In the genomic region with DNA sequence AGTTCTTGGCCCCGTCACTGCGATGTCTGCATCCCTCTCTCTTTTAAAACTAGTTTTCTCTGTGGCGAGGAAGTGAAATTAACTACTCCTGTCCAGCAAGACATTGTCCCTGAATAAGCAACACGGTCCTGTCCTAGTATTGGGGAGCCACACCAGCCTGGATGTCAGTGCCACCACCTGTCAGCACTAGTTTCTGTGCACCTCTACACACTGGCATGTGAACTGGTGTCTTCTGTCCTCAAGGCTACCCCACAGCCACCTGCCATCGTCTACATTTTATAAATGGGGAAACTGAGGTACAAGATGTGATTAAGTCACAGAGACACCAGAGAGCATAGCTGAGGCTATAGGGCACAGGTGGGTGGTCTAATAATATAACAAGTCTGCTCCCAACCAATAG, we compare ENCODE assay signal across 14 mouse cellular contexts.
A peak's percentile ranks its signal among the peaks of the same experiment; 100 is the strongest.
DNase-seq lines count a peak whose midpoint lies in the region; ATAC-seq lines count a peak whose summit lies in the region.
"Had no signal": no experiment of that assay in that cellular context is flagged by ENCODE, and none has a peak within 500 bp of the region (broad histone marks: within the 10 kb centered on the region; RNA-seq: fewer than 3 reads in every experiment).

No protein-coding gene starts in this region.

- peaks cover 66% of the 10 kb centered on the region for H3K4me1 ChIP-seq in forebrain, embryonic 13.5 days
- peaks cover 68% of the 10 kb centered on the region for H3K4me1 ChIP-seq in forebrain, embryonic 16.5 days (replicated peaks; ENCODE audit: control insufficient read depth, insufficient read depth, low read length)
- H3K4me1 ChIP-seq in hindbrain, embryonic 11.5 days (replicated peaks; ENCODE audit: control insufficient read depth, insufficient read depth, low read length), result peaks cover 22% of the 10 kb centered on the region
- H3K4me1 ChIP-seq in hindbrain, embryonic 16.5 days (ENCODE audit: control insufficient read depth, insufficient read depth, low read depth, low read length), result peaks cover 67% of the 10 kb centered on the region
- peaks cover 100% of the 10 kb centered on the region for H3K4me1 ChIP-seq in liver, embryonic 13.5 days (replicated peaks)

- no peaks in the 10 kb centered on the region for H3K36me3 ChIP-seq in forebrain, embryonic 13.5 days (ENCODE audit: poor library complexity, severe bottlenecking)
- no peaks in the 10 kb centered on the region for H3K36me3 ChIP-seq in forebrain, embryonic 16.5 days (ENCODE audit: control insufficient read depth, insufficient read depth)
- no peaks in the 10 kb centered on the region for H3K36me3 ChIP-seq in hindbrain, embryonic 11.5 days (ENCODE audit: control insufficient read depth, insufficient read depth, low read length)
- no peaks in the 10 kb centered on the region for H3K36me3 ChIP-seq in hindbrain, embryonic 16.5 days (ENCODE audit: control insufficient read depth, insufficient read depth, low read length)
- H3K36me3 ChIP-seq in liver, embryonic 13.5 days, result 0 out of 2 replicates have a peak, but pooled peaks cover 6% of the 10 kb centered on the region
- H3K36me3 ChIP-seq: kidney, embryonic 15.5 days; lung, embryonic 15.5 days; neural tube, embryonic 12.5 days had no signal

- H3K4me2 ChIP-seq in forebrain, embryonic 13.5 days, result peak overlapping the region; percentile 15; the same call in 1 of the 2 replicates
- H3K4me2 ChIP-seq in forebrain, embryonic 16.5 days (ENCODE audit: low read length), result no peak overlapping the region
- H3K4me2 ChIP-seq in hindbrain, embryonic 11.5 days (replicated peaks; ENCODE audit: low read depth, low read length), result no peak overlapping the region
- no peak overlapping the region for H3K4me2 ChIP-seq in hindbrain, embryonic 16.5 days (ENCODE audit: low read length)
- peak overlapping the region; percentile 65 for H3K4me2 ChIP-seq in liver, embryonic 13.5 days
- H3K4me2 ChIP-seq: lung, embryonic 15.5 days had no signal

- no peaks in the 10 kb centered on the region for H3K9me3 ChIP-seq in forebrain, embryonic 13.5 days (replicated peaks)
- no peaks in the 10 kb centered on the region for H3K9me3 ChIP-seq in forebrain, embryonic 16.5 days (ENCODE audit: control insufficient read depth, low read length)
- H3K9me3 ChIP-seq in hindbrain, embryonic 11.5 days (ENCODE audit: control insufficient read depth, low read length), result no peaks in the 10 kb centered on the region
- H3K9me3 ChIP-seq in hindbrain, embryonic 16.5 days (ENCODE audit: control insufficient read depth, low read length), result no peaks in the 10 kb centered on the region
- H3K9me3 ChIP-seq in liver, embryonic 13.5 days (replicated peaks), result no peaks in the 10 kb centered on the region
- H3K9me3 ChIP-seq: kidney, embryonic 15.5 days; lung, embryonic 15.5 days; neural tube, embryonic 12.5 days had no signal

- H3K4me3 ChIP-seq in forebrain, embryonic 13.5 days, result no peak overlapping the region
- H3K4me3 ChIP-seq in forebrain, embryonic 16.5 days (replicated peaks; ENCODE audit: low read length), result no peak overlapping the region
- no peak overlapping the region for H3K4me3 ChIP-seq in hindbrain, embryonic 11.5 days (ENCODE audit: low read depth, low read length)
- no peak overlapping the region for H3K4me3 ChIP-seq in hindbrain, embryonic 16.5 days (ENCODE audit: low read length)
- no peak overlapping the region for H3K4me3 ChIP-seq in liver, embryonic 13.5 days (replicated peaks)
- H3K4me3 ChIP-seq: kidney, embryonic 15.5 days; lung, embryonic 15.5 days; neural tube, embryonic 12.5 days had no signal

- H3K27ac ChIP-seq in forebrain, embryonic 13.5 days, result 0 out of 2 replicates have a peak overlapping the region, but pooled peaks have one; percentile 78
- no peak overlapping the region for H3K27ac ChIP-seq in forebrain, embryonic 16.5 days (ENCODE audit: low read length)
- peak overlapping the region; percentile 76 for H3K27ac ChIP-seq in hindbrain, embryonic 11.5 days (ENCODE audit: low read depth, low read length)
- H3K27ac ChIP-seq in hindbrain, embryonic 16.5 days (ENCODE audit: low read depth, low read length), result no peak overlapping the region
- peak overlapping the region; percentile 95 for H3K27ac ChIP-seq in liver, embryonic 13.5 days
- H3K27ac ChIP-seq: kidney, embryonic 15.5 days; lung, embryonic 15.5 days; neural tube, embryonic 12.5 days had no signal

- H3K27me3 ChIP-seq in forebrain, embryonic 13.5 days, result no peaks in the 10 kb centered on the region
- no peaks in the 10 kb centered on the region for H3K27me3 ChIP-seq in forebrain, embryonic 16.5 days (replicated peaks; ENCODE audit: control insufficient read depth, insufficient read depth, low read length)
- H3K27me3 ChIP-seq in hindbrain, embryonic 11.5 days (ENCODE audit: control insufficient read depth, insufficient read depth, low read length), result no peaks in the 10 kb centered on the region
- H3K27me3 ChIP-seq in hindbrain, embryonic 16.5 days (replicated peaks; ENCODE audit: control insufficient read depth, insufficient read depth, low read length), result no peaks in the 10 kb centered on the region
- no peaks in the 10 kb centered on the region for H3K27me3 ChIP-seq in liver, embryonic 13.5 days
- H3K27me3 ChIP-seq: kidney, embryonic 15.5 days; lung, embryonic 15.5 days; neural tube, embryonic 12.5 days had no signal

- no peak for ATAC-seq in forebrain, embryonic 13.5 days
- no peak for ATAC-seq in forebrain, embryonic 16.5 days
- ATAC-seq in hindbrain, embryonic 11.5 days (ENCODE audit: low FRiP score), result no peak
- ATAC-seq in hindbrain, embryonic 16.5 days, result no peak
- no peak for ATAC-seq in liver, embryonic 13.5 days (ENCODE audit: low read depth)

- no peak for DNase-seq in hindbrain, embryonic 11.5 days (ENCODE audit: low spot score)
- peak; percentile 35 for DNase-seq in A20 (ENCODE audit: low read depth, low spot score)
- no peak for DNase-seq in liver, embryonic 13.5 days
- DNase-seq in kidney, postnatal 25 days, result no peak
- DNase-seq in layer of hippocampus, adult 18-20 months (ENCODE audit: low spot score in 2 of 2), result no peak
- DNase-seq: adrenal gland, adult 8-10 months; B cell, adult 2 months; thymus, postnatal 36 days had no signal

- no peak overlapping the region for H3K9ac ChIP-seq in forebrain, embryonic 13.5 days
- no peak overlapping the region for H3K9ac ChIP-seq in forebrain, embryonic 16.5 days (replicated peaks; ENCODE audit: low read depth, low read length)
- H3K9ac ChIP-seq in hindbrain, embryonic 11.5 days (ENCODE audit: low read depth, low read length), result no peak overlapping the region
- H3K9ac ChIP-seq in hindbrain, embryonic 16.5 days (ENCODE audit: low read depth, low read length), result no peak overlapping the region
- peak overlapping the region; percentile 72 for H3K9ac ChIP-seq in liver, embryonic 13.5 days
- H3K9ac ChIP-seq: lung, embryonic 15.5 days; neural tube, embryonic 12.5 days had no signal

- 92% methylated on average over 5 of the region's 5 CpGs for WGBS in forebrain, embryonic 13.5 days
- 91% methylated on average over 5 of the region's 5 CpGs for WGBS in forebrain, embryonic 16.5 days
- WGBS in hindbrain, embryonic 11.5 days, result 91% methylated on average over 5 of the region's 5 CpGs
- WGBS in hindbrain, embryonic 16.5 days, result 91% methylated on average over 5 of the region's 5 CpGs
- WGBS in liver, embryonic 13.5 days (ENCODE audit: insufficient replicate concordance), result 70% methylated on average over 5 of the region's 5 CpGs

Comparison
In these comparisons a context has a peak if more than half of its experiments do, and no peak if none do; other contexts are left out.
1. H3K27ac ChIP-seq: peak in forebrain, embryonic 13.5 days (single experiment), hindbrain, embryonic 11.5 days (single experiment) and liver, embryonic 13.5 days (single experiment); none in forebrain, embryonic 16.5 days (single experiment) and hindbrain, embryonic 16.5 days (single experiment).
2. H3K4me2 ChIP-seq: peak in forebrain, embryonic 13.5 days (single experiment) and liver, embryonic 13.5 days (single experiment); none in forebrain, embryonic 16.5 days (single experiment), hindbrain, embryonic 11.5 days (single experiment) and hindbrain, embryonic 16.5 days (single experiment).